Mouse (Mus musculus): ENCODE measurements around the gene Gm17654. TPM values are rescaled to one million over a fixed set of nuclear protein-coding genes. Genes with fewer than 3 reads are reported as not detected.
"Not testable (repeated sequence)": the region's sequence is repeated elsewhere in the genome, so short reads cannot be mapped to it uniquely, and the experiment has no call there.

Gene Gm17654
- not detected for total RNA-seq (2021)

- DNase-seq (ENCODE audit: low spot score in 2 of 2); intact Hi-C loops (cut with DNase I): not testable (repeated sequence)
These were observed at the start of gene Gm17654 for GRCm38 (mm10) chr14:43579046-43579445. Gene Gm17654, minus strand, starts transcription at chr14:43579146.

- DNase-seq (ENCODE audit: low spot score in 2 of 2); intact Hi-C loops (cut with DNase I): not testable (repeated sequence)
These were observed 29.0 kb upstream of the Gm17654 start, which contains the start of gene Gm10375 for GRCm38 (mm10) chr14:43607913-43608312. Gene Gm10375, minus strand, starts transcription at chr14:43608013.

- DNase-seq (ENCODE audit: low spot score in 2 of 2); intact Hi-C loops (cut with DNase I): not testable (repeated sequence)
These were observed 977 bp downstream of the Gm17654 start for GRCm38 (mm10) chr14:43577969-43578368.

- intact Hi-C loops (cut with DNase I) = not testable (repeated sequence)
These were observed 26.7 kb downstream of the Gm17654 start for GRCm38 (mm10) chr14:43552271-43552670.

GRCm38 (mm10) chr14:43546281-43546680 is 32.7 kb downstream of the Gm17654 start:
- DNase-seq (ENCODE audit: low spot score in 2 of 2); intact Hi-C loops (cut with DNase I): not testable (repeated sequence)

More at GRCm38 (mm10) chr14:43552271-43552670, 26.7 kb downstream of the Gm17654 start:
- not testable (repeated sequence) for DNase-seq (ENCODE audit: low spot score in 2 of 2)

- intact Hi-C loops (cut with DNase I); DNase-seq (ENCODE audit: low spot score in 2 of 2): not testable (repeated sequence)
These were observed 35.7 kb downstream of the Gm17654 start, which contains the start of gene Gm5799 for GRCm38 (mm10) chr14:43543276-43543675. Gene Gm5799, plus strand, starts transcription at chr14:43543576.

- DNase-seq (ENCODE audit: low spot score in 2 of 2); intact Hi-C loops (cut with DNase I): not testable (repeated sequence)
These were observed 40.8 kb downstream of the Gm17654 start for GRCm38 (mm10) chr14:43538144-43538543.

- intact Hi-C loops (cut with DNase I) = not testable (repeated sequence)
- DNase-seq (ENCODE audit: low spot score in 2 of 2) = peak in 1 of 2 experiments; percentile 15
These were observed 46.6 kb downstream of the Gm17654 start for GRCm38 (mm10) chr14:43532387-43532786.

GRCm38 (mm10) chr14:43532011-43532383 is 46.9 kb downstream of the Gm17654 start:
- DNase-seq (ENCODE audit: low spot score in 2 of 2); intact Hi-C loops (cut with DNase I): not testable (repeated sequence)

- intact Hi-C loops (cut with DNase I) = not testable (repeated sequence)
These were observed 47.6 kb downstream of the Gm17654 start for GRCm38 (mm10) chr14:43531052-43532010.

More at GRCm38 (mm10) chr14:43531052-43532010, 47.6 kb downstream of the Gm17654 start:
- DNase-seq (ENCODE audit: low spot score in 2 of 2) = peak in 1 of 2 experiments; percentile 3

Other genes with a start within 250 kb of the Gm17654 start
- gene 1700001F09Rik, start 231.3 kb downstream of the Gm17654 start, total RNA-seq (2021) = not detected
- gene Gm8138, start 162.8 kb downstream of the Gm17654 start, total RNA-seq (2021) = not detected
- gene Gm5799, start 35.6 kb downstream of the Gm17654 start, total RNA-seq (2021) = not detected
- not detected for gene Gm10375, start 28.9 kb upstream of the Gm17654 start, total RNA-seq (2021)
- gene Gm8165, start 98.1 kb upstream of the Gm17654 start, total RNA-seq (2021) = not detected
- gene Gm7324, start 118.7 kb upstream of the Gm17654 start, total RNA-seq (2021) = 1 to 10 TPM; 1.1 to 2.3 TPM
- gene Gm16506, start 148.3 kb upstream of the Gm17654 start, total RNA-seq (2021) = not detected
- gene Gm6526, start 168.7 kb upstream of the Gm17654 start, total RNA-seq (2021) = not detected
- gene Gm8180, start 205.6 kb upstream of the Gm17654 start, total RNA-seq (2021) = not detected

All from left cerebral cortex, postnatal 25 days (tissue).